Mouse (Mus musculus) limb, embryonic 14.5 days (tissue): ENCODE measurements around the gene Clk3. TPM values are rescaled to one million over a fixed set of nuclear protein-coding genes. Genes with fewer than 3 reads are reported as not detected.
A peak's percentile ranks its signal among the peaks of the same experiment; 100 is the strongest.

ENCODE experiments used
- ATAC-seq: fragments of 200-750 bp; cut with Nextera tagmentation; 2 replicates; pipeline ENCODE4 v1.8.0; 2017; ENCODE audit warnings: low read depth, moderate number of reproducible peaks, moderate TSS enrichment; ENCODE audit not compliant: low FRiP score
- DNase-seq: peaks from one replicate; pipeline ENCODE4 v3.0.0-alpha.2; 2015; ENCODE audit warnings: low spot score
- H3K27ac ChIP-seq: fragments of 300-500 bp; sonication (generic); replicated peaks from 2 replicates; pipeline ENCODE4 v1.5.1; 2014; ENCODE audit warnings: low read depth, mild to moderate bottlenecking, low read length, moderate library complexity, mixed read lengths
- H3K27me3 ChIP-seq: fragments of 300-500 bp; sonication (generic); 2 replicates; pipeline ENCODE4 v1.6.1; 2014; ENCODE audit warnings: low read length, mixed read lengths; ENCODE audit not compliant: control insufficient read depth, insufficient read depth
- H3K36me3 ChIP-seq: fragments of 300-500 bp; sonication (generic); 2 replicates; pipeline ENCODE4 v1.6.1; 2014; ENCODE audit warnings: mild to moderate bottlenecking, low read length, moderate library complexity, mixed read lengths; ENCODE audit not compliant: control insufficient read depth, insufficient read depth
- H3K4me1 ChIP-seq: fragments of 300-500 bp; sonication (generic); 2 replicates; pipeline ENCODE4 v1.6.1; 2014; ENCODE audit warnings: antibody characterized with exemption, low read length, mixed read lengths; ENCODE audit not compliant: control insufficient read depth, insufficient read depth
- H3K4me2 ChIP-seq: fragments of 300-500 bp; sonication (generic); replicated peaks from 2 replicates; pipeline ENCODE4 v1.6.1; 2014; ENCODE audit warnings: low read depth, mild to moderate bottlenecking, low read length, moderate library complexity; ENCODE audit not compliant: severe bottlenecking
- H3K4me3 ChIP-seq: fragments of 300-500 bp; sonication (generic); replicated peaks from 2 replicates; pipeline ENCODE4 v1.5.1; 2014; ENCODE audit warnings: low read length
- H3K9ac ChIP-seq: fragments of 300-500 bp; sonication (generic); 2 replicates; pipeline ENCODE4 v1.6.1; 2014; ENCODE audit warnings: mild to moderate bottlenecking, low read depth, low read length, moderate library complexity; ENCODE audit not compliant: severe bottlenecking
- H3K9me3 ChIP-seq: fragments of 300-500 bp; sonication (generic); 2 replicates; pipeline ENCODE4 v1.6.1; 2016; ENCODE audit warnings: low read length; ENCODE audit not compliant: control insufficient read depth
- POLR2A ChIP-seq: fragments of 200-500 bp; IDR thresholded peaks from 2 replicates; pipeline ENCODE4 v1.8.0; 2012; ENCODE audit warnings: inconsistent platforms, mild to moderate bottlenecking, moderate library complexity, borderline replicate concordance; ENCODE audit not compliant: insufficient read depth, insufficient read length; ENCODE audit errors: extremely low read depth
- WGBS: fragments of 180-500 bp; shearing (Covaris S2); extraction: QIAGEN DNeasy Blood & Tissue Kit; methylation state at CpG from one replicate; pipeline ENCODE4 v1.1.7; 2014; 5-methylcytosine and 5-hydroxymethylcytosine counted together
- polyA plus RNA-seq, 2 experiments: library from polyadenylated mRNA; depleted of rRNA in 1 of 2; stranded (reverse) in 1 of 2; unstranded in 1 of 2; fragments of >200 nt; fragmentation: Nextera tagmentation in 1 of 2; extraction: Ambion mirVana in 1 of 2; gene quantifications; 2 replicates each; pipeline versions ENCODE4 v1.2.1 to v1.2.3; 2012 to 2014

Gene Clk3
- polyA plus RNA-seq (2012; rRNA removed) (133 and 146 TPM in 2 replicates), polyA plus RNA-seq (2014; fragmentation: Nextera tagmentation; extraction: Ambion mirVana) (56.1 and 76.3 TPM in 2 replicates)

DNA sequence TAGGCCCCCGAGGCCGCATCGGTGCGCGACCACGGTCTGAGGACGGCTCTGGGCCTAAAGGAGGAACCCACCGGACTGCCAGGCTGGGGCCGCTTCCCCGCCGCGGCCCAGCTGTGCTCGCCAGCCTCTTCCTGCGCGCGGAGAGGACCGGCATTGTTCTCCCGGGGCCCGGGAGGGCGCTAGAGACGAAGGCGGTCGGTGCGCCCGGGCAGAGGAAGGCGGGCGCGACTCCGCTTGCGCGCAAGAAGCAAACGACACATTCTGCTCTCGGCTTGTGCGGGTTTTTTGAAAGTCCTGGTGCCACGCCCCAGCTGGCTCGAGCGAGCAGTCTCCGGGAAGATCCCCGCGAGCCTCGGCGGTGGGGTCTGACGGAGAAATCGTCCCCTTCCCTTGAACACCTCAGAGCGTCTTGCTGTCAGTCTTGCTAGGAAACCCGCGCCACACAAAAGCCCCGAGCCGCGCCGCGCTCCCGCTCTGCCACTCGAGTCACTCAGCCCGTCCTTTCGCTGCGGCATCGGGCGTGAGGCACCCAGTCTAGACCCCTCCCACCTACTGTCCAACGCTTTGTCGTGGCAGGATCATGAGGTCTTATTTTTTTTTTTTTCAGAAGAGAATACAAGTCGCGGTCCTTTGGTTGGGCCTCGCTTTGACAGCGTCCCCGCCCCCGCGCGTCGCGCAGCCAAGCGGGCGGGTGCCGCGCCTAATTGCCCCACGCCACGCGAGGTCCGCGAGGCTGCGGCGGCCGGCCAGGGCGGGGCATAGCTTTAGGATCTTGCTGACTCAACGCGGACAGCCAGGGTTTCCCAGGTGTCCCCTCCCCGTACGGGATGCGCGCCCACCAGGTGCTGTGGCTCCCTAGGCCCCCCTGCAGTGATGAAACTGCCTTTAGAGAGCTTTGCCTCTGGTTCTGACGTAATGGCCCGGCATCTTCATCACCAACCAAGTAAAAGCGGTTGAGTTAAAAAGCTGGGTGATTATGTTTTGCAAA is at the start of gene Clk3:
Gene Clk3, minus strand, starts transcription at position 497 of the 988 bp plus-strand sequence.
- peak within 1 kb of the TSS; percentile 97 for H3K27ac ChIP-seq
- H3K4me2 ChIP-seq: peak within 1 kb of the TSS; percentile 95
- TF ChIP-seq POLR2A: no peak
- under 1% methylated on average over 85 of the region's 93 CpGs for WGBS
- no peaks in the 10 kb centered on the region for H3K27me3 ChIP-seq
- no peaks in the 10 kb centered on the region for H3K9me3 ChIP-seq
- ATAC-seq: peak; percentile 51; the same call in 1 of the 2 replicates
- H3K4me3 ChIP-seq: peak within 1 kb of the TSS; percentile 94
- peak within 1 kb of the TSS; percentile 97 for H3K9ac ChIP-seq
- peaks cover 14% of the 10 kb centered on the region for H3K36me3 ChIP-seq
- DNase-seq: peak; percentile 56
- H3K4me1 ChIP-seq: peaks cover 32% of the 10 kb centered on the region

DNA sequence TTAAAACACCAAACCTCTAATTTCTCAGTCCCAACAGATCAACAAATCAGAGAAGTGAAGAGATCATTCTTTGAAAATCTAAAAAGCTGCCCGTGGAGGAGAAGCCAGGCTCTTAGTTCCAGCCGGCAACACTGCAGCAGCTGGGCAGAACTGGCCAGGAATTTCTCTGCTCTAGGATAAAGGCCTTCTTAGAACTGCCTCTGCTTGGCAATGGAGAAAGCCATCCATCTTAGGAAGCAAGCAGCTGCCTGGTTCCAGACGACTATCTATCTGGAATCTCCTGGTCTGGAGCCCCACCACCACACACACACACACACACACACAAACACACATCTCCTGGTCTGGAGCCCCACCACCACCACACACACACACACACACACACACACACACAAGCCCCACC is 49.2 kb upstream of the Clk3 start:
- 14% methylated on average over 3 of the region's 3 CpGs for WGBS
- ATAC-seq (no peak), DNase-seq (no peak)
- peaks cover 51% of the 10 kb centered on the region for H3K4me1 ChIP-seq
- no peak for TF ChIP-seq POLR2A
- no peaks in the 10 kb centered on the region for H3K27me3 ChIP-seq
- no peak overlapping the region for H3K9ac ChIP-seq
- no peaks in the 10 kb centered on the region for H3K9me3 ChIP-seq
- no peak overlapping the region for H3K4me2 ChIP-seq
- no peaks in the 10 kb centered on the region for H3K36me3 ChIP-seq
- H3K27ac ChIP-seq: no peak overlapping the region
- H3K4me3 ChIP-seq: no peak overlapping the region

DNA sequence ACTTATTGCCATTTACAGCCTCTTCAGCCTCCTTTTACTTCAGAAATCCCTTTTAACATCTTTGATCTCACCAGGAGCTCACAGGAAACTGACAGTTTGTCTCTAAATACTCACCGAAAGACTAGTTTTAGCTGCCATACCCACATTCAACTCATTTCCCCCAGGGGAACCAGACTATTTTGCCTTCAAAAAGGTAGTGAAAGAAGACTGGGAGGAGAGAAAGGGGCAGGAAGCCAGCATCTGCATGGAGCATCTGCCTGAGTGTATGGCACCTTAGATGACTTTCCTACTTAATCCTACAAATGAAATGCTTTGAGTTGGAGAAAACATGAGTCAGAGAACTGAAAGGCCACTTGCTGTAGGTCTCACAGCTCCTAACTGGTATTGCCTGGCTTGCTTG is 48.4 kb upstream of the Clk3 start:
- peaks cover 56% of the 10 kb centered on the region for H3K4me1 ChIP-seq
- no peak for DNase-seq
- no peaks in the 10 kb centered on the region for H3K9me3 ChIP-seq
- no peak overlapping the region for H3K4me2 ChIP-seq
- no peak for ATAC-seq
- peaks cover 3% of the 10 kb centered on the region; the same call in 1 of the 2 replicates for H3K36me3 ChIP-seq
- whole genome bisulfite sequencing: 15% methylated on average over 1 of the region's 1 CpGs
- no peak overlapping the region for H3K9ac ChIP-seq
- no peak overlapping the region for H3K4me3 ChIP-seq
- H3K27ac ChIP-seq: no peak overlapping the region
- H3K27me3 ChIP-seq: no peaks in the 10 kb centered on the region
- TF ChIP-seq POLR2A: no peak

DNA sequence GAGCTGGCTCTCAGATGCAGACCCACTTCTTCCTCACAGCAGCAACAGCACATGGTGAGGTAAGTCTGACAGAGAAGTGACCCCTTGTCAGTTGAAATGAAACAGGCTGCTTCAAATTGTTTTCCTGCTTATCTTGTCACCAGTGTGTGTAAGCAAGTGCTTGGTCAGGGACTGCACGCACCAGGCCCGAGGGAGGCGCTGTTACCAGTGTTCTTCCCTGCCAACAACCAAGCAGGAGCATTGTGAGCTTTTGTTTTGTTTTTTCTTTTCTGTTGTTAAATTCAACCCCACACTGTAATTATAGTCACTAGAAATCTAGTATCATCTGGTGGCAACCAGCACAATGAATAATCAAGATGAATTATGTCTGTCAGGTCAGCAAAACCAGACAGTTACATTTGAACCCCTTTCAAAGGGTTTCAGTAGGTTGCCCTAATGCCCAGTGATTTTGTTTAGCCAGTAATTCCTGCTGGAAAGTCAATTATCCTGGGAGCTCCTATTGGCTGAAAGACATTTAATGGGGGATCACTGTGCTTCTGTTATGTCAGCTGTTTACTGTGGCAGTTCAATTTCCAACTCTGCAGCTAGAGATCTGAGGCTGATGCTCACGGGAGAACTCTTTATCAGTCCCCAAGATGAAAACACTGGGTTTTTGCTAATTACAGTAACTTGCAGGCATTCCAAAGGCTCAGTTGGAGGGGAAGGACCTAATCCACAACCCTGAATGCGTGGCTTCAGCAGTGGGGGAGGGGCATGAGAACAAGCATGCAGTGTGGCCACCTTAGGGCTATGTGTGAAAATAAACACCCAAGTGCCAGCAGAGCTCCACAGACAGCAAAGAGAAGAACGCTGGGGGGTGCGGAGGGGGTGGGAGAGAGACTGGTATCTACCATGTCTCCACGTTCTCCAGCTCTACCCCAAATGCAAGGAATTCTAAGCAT is 46.4 kb upstream of the Clk3 start:
- DNase-seq: no peak
- Histone ChIP-seq H3K27me3 (no peaks in the 10 kb centered on the region), H3K4me3 (no peak overlapping the region), H3K36me3 (peaks cover 3% of the 10 kb centered on the region; the same call in 1 of the 2 replicates), H3K4me1 (peaks cover 63% of the 10 kb centered on the region), H3K9ac (no peak overlapping the region), H3K27ac (no peak overlapping the region), H3K4me2 (no peak overlapping the region), H3K9me3 (no peaks in the 10 kb centered on the region)
- no peak for ATAC-seq
- no peak for TF ChIP-seq POLR2A
- WGBS: 19% methylated on average over 8 of the region's 8 CpGs

DNA sequence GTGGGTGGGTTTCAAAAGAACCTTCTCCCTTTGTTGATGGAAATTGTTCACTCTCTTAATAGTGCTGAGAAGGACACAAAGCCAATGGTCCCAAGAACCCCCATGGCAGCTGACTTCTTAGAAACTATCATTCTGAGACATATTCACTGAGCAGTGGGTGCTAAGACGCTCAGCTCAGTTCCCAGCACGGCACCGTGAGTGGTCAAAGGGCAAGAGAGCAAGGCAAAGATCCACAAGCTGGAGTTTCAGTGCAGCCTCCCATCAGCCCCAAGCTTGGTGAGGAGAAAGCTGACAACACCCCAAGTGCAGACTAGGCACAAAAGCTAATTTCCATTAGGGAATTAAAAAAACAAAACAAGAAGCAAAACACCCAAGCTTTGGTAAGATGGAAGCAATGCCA is 45.0 kb upstream of the Clk3 start:
- peaks cover 53% of the 10 kb centered on the region for H3K4me1 ChIP-seq
- H3K27me3 ChIP-seq: no peaks in the 10 kb centered on the region
- peaks cover 3% of the 10 kb centered on the region; the same call in 1 of the 2 replicates for H3K36me3 ChIP-seq
- no peaks in the 10 kb centered on the region for H3K9me3 ChIP-seq
- 69% methylated on average over 3 of the region's 3 CpGs for WGBS
- no peak overlapping the region for H3K9ac ChIP-seq
- H3K4me2 ChIP-seq: no peak overlapping the region
- DNase-seq (no peak), ATAC-seq (no peak)
- TF ChIP-seq POLR2A: no peak
- no peak overlapping the region for H3K27ac ChIP-seq
- H3K4me3 ChIP-seq: no peak overlapping the region
